Mouse (Mus musculus): ENCODE results near the gene Plcb3. TPM values are rescaled to one million over a fixed set of nuclear protein-coding genes. Genes with fewer than 3 reads are reported as not detected.
A peak's percentile ranks its signal among the peaks of the same experiment; 100 is the strongest.

Plcb3 gene
- polyA plus RNA-seq, 1 experiment, result 31.5 TPM

- 0 out of 2 replicates have a peak, but pooled peaks cover 1% of the 10 kb centered on the region for H3K36me3 ChIP-seq (ENCODE audit: control insufficient read depth, insufficient read depth, low read length)
- DNase-seq (ENCODE audit: low read depth in 1 of 2, low spot score in 2 of 2), result no peak
- peaks cover 17% of the 10 kb centered on the region for H3K4me1 ChIP-seq (ENCODE audit: control insufficient read depth, insufficient read depth, insufficient read length)
- H3K27me3 ChIP-seq (ENCODE audit: control insufficient read depth, insufficient read depth, low read length), result no peaks in the 10 kb centered on the region
- TF ChIP-seq CTCF (IDR thresholded peaks at IDR 0.05; ENCODE audit: extremely low read depth, insufficient read depth, insufficient read length, insufficient replicate concordance) (no peak), POLR2A (IDR thresholded peaks at IDR 0.05; ENCODE audit: low read depth, low read length) (no peak)
- 0 out of 2 replicates have a peak overlapping the region, but pooled peaks have one; percentile 2 for H3K27ac ChIP-seq (ENCODE audit: insufficient read depth, low read length)
- 39% methylated on average over 11 of the region's 11 CpGs for WGBS
- no peak overlapping the region for H3K4me3 ChIP-seq (ENCODE audit: extremely low read depth, insufficient read depth, insufficient read length)
Observed at GRCm38 (mm10) chr19:6970460-6971085, 5.7 kb downstream of the Plcb3 start.

- no peaks in the 10 kb centered on the region for H3K27me3 ChIP-seq (ENCODE audit: control insufficient read depth, insufficient read depth, low read length)
- DNase-seq (ENCODE audit: low read depth in 1 of 2, low spot score in 2 of 2), result peak; percentile 32 to 68
- 0 out of 2 replicates have a peak overlapping the region, but pooled peaks have one; percentile 3 for H3K27ac ChIP-seq (ENCODE audit: insufficient read depth, low read length)
- 3% methylated on average over 55 of the region's 55 CpGs for WGBS
- TF ChIP-seq POLR2A (IDR thresholded peaks at IDR 0.05; ENCODE audit: low read depth, low read length) (peak; percentile 41), CTCF (IDR thresholded peaks at IDR 0.05; ENCODE audit: extremely low read depth, insufficient read depth, insufficient read length, insufficient replicate concordance) (peak; percentile 86; the same call in 1 of the 2 replicates)
- H3K4me1 ChIP-seq (ENCODE audit: control insufficient read depth, insufficient read depth, insufficient read length), result peaks cover 17% of the 10 kb centered on the region
- 0 out of 2 replicates have a peak, but pooled peaks cover 1% of the 10 kb centered on the region for H3K36me3 ChIP-seq (ENCODE audit: control insufficient read depth, insufficient read depth, low read length)
- peak overlapping the region; percentile 70 for H3K4me3 ChIP-seq (ENCODE audit: extremely low read depth, insufficient read depth, insufficient read length)
Observed at GRCm38 (mm10) chr19:6969665-6970381, 6.4 kb downstream of the Plcb3 start.

GRCm38 (mm10) chr19:6969291-6969664 is 7.0 kb downstream of the Plcb3 start:
- WGBS, result 2% methylated on average over 20 of the region's 20 CpGs
- H3K36me3 ChIP-seq (ENCODE audit: control insufficient read depth, insufficient read depth, low read length), result peaks cover 4% of the 10 kb centered on the region; the same call in 1 of the 2 replicates
- no peak for TF ChIP-seq CTCF (IDR thresholded peaks at IDR 0.05; ENCODE audit: extremely low read depth, insufficient read depth, insufficient read length, insufficient replicate concordance)
- no peak for TF ChIP-seq POLR2A (IDR thresholded peaks at IDR 0.05; ENCODE audit: low read depth, low read length)

GRCm38 (mm10) chr19:6968491-6969271 is 7.6 kb downstream of the Plcb3 start:
- Histone ChIP-seq H3K27me3 (ENCODE audit: control insufficient read depth, insufficient read depth, low read length) (no peaks in the 10 kb centered on the region), H3K4me1 (ENCODE audit: control insufficient read depth, insufficient read depth, insufficient read length) (peaks cover 12% of the 10 kb centered on the region), H3K36me3 (ENCODE audit: control insufficient read depth, insufficient read depth, low read length) (peaks cover 4% of the 10 kb centered on the region; the same call in 1 of the 2 replicates), H3K27ac (ENCODE audit: insufficient read depth, low read length) (no peak overlapping the region), H3K4me3 (ENCODE audit: extremely low read depth, insufficient read depth, insufficient read length) (peak overlapping the region; percentile 70)
- no peak for DNase-seq (ENCODE audit: low read depth in 1 of 2, low spot score in 2 of 2)
- TF ChIP-seq POLR2A (IDR thresholded peaks at IDR 0.05; ENCODE audit: low read depth, low read length) (no peak), CTCF (IDR thresholded peaks at IDR 0.05; ENCODE audit: extremely low read depth, insufficient read depth, insufficient read length, insufficient replicate concordance) (no peak)
- 20% methylated on average over 15 of the region's 15 CpGs for WGBS

More at GRCm38 (mm10) chr19:6969291-6969664, 7.0 kb downstream of the Plcb3 start:
- H3K27me3 ChIP-seq (ENCODE audit: control insufficient read depth, insufficient read depth, low read length), result no peaks in the 10 kb centered on the region
- peaks cover 17% of the 10 kb centered on the region for H3K4me1 ChIP-seq (ENCODE audit: control insufficient read depth, insufficient read depth, insufficient read length)
- no peak for DNase-seq (ENCODE audit: low read depth in 1 of 2, low spot score in 2 of 2)
- peak overlapping the region; percentile 70 for H3K4me3 ChIP-seq (ENCODE audit: extremely low read depth, insufficient read depth, insufficient read length)
- H3K27ac ChIP-seq (ENCODE audit: insufficient read depth, low read length), result no peak overlapping the region

GRCm38 (mm10) chr19:6956461-6956860 is 19.8 kb downstream of the Plcb3 start:
- Histone ChIP-seq H3K27me3 (ENCODE audit: control insufficient read depth, insufficient read depth, low read length) (no peaks in the 10 kb centered on the region), H3K4me3 (ENCODE audit: extremely low read depth, insufficient read depth, insufficient read length) (no peak overlapping the region), H3K27ac (ENCODE audit: insufficient read depth, low read length) (no peak overlapping the region), H3K36me3 (ENCODE audit: control insufficient read depth, insufficient read depth, low read length) (peaks cover 7% of the 10 kb centered on the region), H3K4me1 (ENCODE audit: control insufficient read depth, insufficient read depth, insufficient read length) (peaks cover 11% of the 10 kb centered on the region; the same call in 1 of the 2 replicates)
- WGBS, result 80% methylated on average over 10 of the region's 10 CpGs
- no peak for DNase-seq (ENCODE audit: low read depth in 1 of 2, low spot score in 2 of 2)
- TF ChIP-seq CTCF (IDR thresholded peaks at IDR 0.05; ENCODE audit: extremely low read depth, insufficient read depth, insufficient read length, insufficient replicate concordance), result no peak
- TF ChIP-seq POLR2A (IDR thresholded peaks at IDR 0.05; ENCODE audit: low read depth, low read length), result no peak

- DNase-seq (ENCODE audit: low read depth in 1 of 2, low spot score in 2 of 2), result no peak
- H3K4me3 ChIP-seq (ENCODE audit: extremely low read depth, insufficient read depth, insufficient read length), result no peak overlapping the region
- H3K27me3 ChIP-seq (ENCODE audit: control insufficient read depth, insufficient read depth, low read length), result no peaks in the 10 kb centered on the region
- H3K4me1 ChIP-seq (ENCODE audit: control insufficient read depth, insufficient read depth, insufficient read length), result peaks cover 11% of the 10 kb centered on the region; the same call in 1 of the 2 replicates
- WGBS, result 85% methylated on average over 7 of the region's 7 CpGs
- TF ChIP-seq POLR2A (IDR thresholded peaks at IDR 0.05; ENCODE audit: low read depth, low read length) (no peak), CTCF (IDR thresholded peaks at IDR 0.05; ENCODE audit: extremely low read depth, insufficient read depth, insufficient read length, insufficient replicate concordance) (no peak)
- peaks cover 7% of the 10 kb centered on the region for H3K36me3 ChIP-seq (ENCODE audit: control insufficient read depth, insufficient read depth, low read length)
- H3K27ac ChIP-seq (ENCODE audit: insufficient read depth, low read length), result no peak overlapping the region
Observed at GRCm38 (mm10) chr19:6955424-6955823, 20.8 kb downstream of the Plcb3 start.

All from spleen, adult 2 months (tissue).